22 mouse cellular contexts compared by ENCODE assay signal in genomic region chr9:7785396-7785795, GRCm38 (mm10). TPM values are rescaled to one million over a fixed set of nuclear protein-coding genes. Genes with fewer than 3 reads are reported as not detected.
DNase-seq lines count a peak whose midpoint lies in the region; ATAC-seq and TF ChIP-seq lines count a peak whose summit lies in the region.
"Had no signal": no experiment of that assay in that cellular context is flagged by ENCODE, and none has a peak within 500 bp of the region (broad histone marks: within the 10 kb centered on the region; RNA-seq: fewer than 3 reads in every experiment).

No protein-coding gene starts in this region.

- H3K4me3 ChIP-seq in embryonic facial prominence, embryonic 12.5 days, result no peak overlapping the region
- H3K4me3 ChIP-seq in embryonic facial prominence, embryonic 10.5 days, result no peak overlapping the region
- H3K4me3 ChIP-seq in liver, embryonic 16.5 days (ENCODE audit: low read depth, low read length), result no peak overlapping the region
- H3K4me3 ChIP-seq in testis, adult 2 months (ENCODE audit: control insufficient read depth, low read depth, low read length), result peak overlapping the region; percentile 16; the same call in 1 of the 2 replicates
- H3K4me3 ChIP-seq: heart, embryonic 15.5 days; hindbrain, embryonic 15.5 days; layer of hippocampus, adult 2 months; midbrain, embryonic 13.5 days had no signal

- TF ChIP-seq POLR2A in testis, adult 2 months (IDR thresholded peaks at IDR 0.05; ENCODE audit: control insufficient read depth, low read depth, low read length), result no peak

- no peaks in the 10 kb centered on the region for H3K36me3 ChIP-seq in embryonic facial prominence, embryonic 12.5 days
- H3K36me3 ChIP-seq in embryonic facial prominence, embryonic 10.5 days (replicated peaks), result peaks cover 63% of the 10 kb centered on the region
- H3K36me3 ChIP-seq in liver, embryonic 16.5 days (ENCODE audit: control insufficient read depth, insufficient read depth), result no peaks in the 10 kb centered on the region
- no peaks in the 10 kb centered on the region for H3K36me3 ChIP-seq in testis, adult 2 months (ENCODE audit: control insufficient read depth, insufficient read depth, low read length)
- H3K36me3 ChIP-seq: hindbrain, embryonic 15.5 days had no signal

- H3K9ac ChIP-seq in embryonic facial prominence, embryonic 12.5 days, result no peak overlapping the region
- H3K9ac ChIP-seq in liver, embryonic 16.5 days (ENCODE audit: low read depth, low read length), result no peak overlapping the region
- H3K9ac ChIP-seq: forebrain, postnatal 0 days; heart, embryonic 15.5 days; hindbrain, embryonic 15.5 days; lung, embryonic 14.5 days; midbrain, embryonic 13.5 days had no signal

- no peak for TF ChIP-seq CTCF in testis, adult 2 months (IDR thresholded peaks at IDR 0.05; ENCODE audit: control insufficient read depth, insufficient read depth, insufficient replicate concordance, low read depth, low read length)

- no peak for ATAC-seq in embryonic facial prominence, embryonic 12.5 days (ENCODE audit: insufficient number of reproducible peaks, insufficient read depth, low FRiP score, low TSS enrichment)
- ATAC-seq in liver, embryonic 16.5 days (ENCODE audit: low read depth), result no peak

- H3K4me1 ChIP-seq in embryonic facial prominence, embryonic 12.5 days, result peaks cover 14% of the 10 kb centered on the region
- peaks cover 35% of the 10 kb centered on the region for H3K4me1 ChIP-seq in embryonic facial prominence, embryonic 10.5 days
- H3K4me1 ChIP-seq in liver, embryonic 16.5 days (ENCODE audit: control insufficient read depth, low read depth, low read length), result peaks cover 28% of the 10 kb centered on the region
- H3K4me1 ChIP-seq in testis, adult 2 months (ENCODE audit: control insufficient read depth, insufficient read depth, low read length), result no peaks in the 10 kb centered on the region; the same call in 1 of the 2 replicates
- H3K4me1 ChIP-seq: hindbrain, embryonic 15.5 days had no signal

- WGBS in embryonic facial prominence, embryonic 12.5 days, result 78% methylated on average over 3 of the region's 3 CpGs
- 90% methylated on average over 3 of the region's 3 CpGs for WGBS in embryonic facial prominence, embryonic 10.5 days
- WGBS in liver, embryonic 16.5 days (ENCODE audit: insufficient replicate concordance), result 89% methylated on average over 3 of the region's 3 CpGs

- no peak overlapping the region for H3K4me2 ChIP-seq in embryonic facial prominence, embryonic 12.5 days (replicated peaks)
- H3K4me2 ChIP-seq in liver, embryonic 16.5 days (ENCODE audit: low read depth, low read length), result no peak overlapping the region
- H3K4me2 ChIP-seq: heart, embryonic 15.5 days; hindbrain, embryonic 15.5 days; lung, embryonic 14.5 days; midbrain, embryonic 13.5 days had no signal

- H3K27me3 ChIP-seq in embryonic facial prominence, embryonic 12.5 days, result no peaks in the 10 kb centered on the region
- H3K27me3 ChIP-seq in embryonic facial prominence, embryonic 10.5 days (replicated peaks; ENCODE audit: low read depth, poor library complexity, severe bottlenecking), result no peaks in the 10 kb centered on the region
- H3K27me3 ChIP-seq in liver, embryonic 16.5 days (ENCODE audit: control insufficient read depth, insufficient read depth, low read depth, low read length), result no peaks in the 10 kb centered on the region
- no peaks in the 10 kb centered on the region for H3K27me3 ChIP-seq in testis, adult 2 months (ENCODE audit: control insufficient read depth, insufficient read depth, low read length)
- H3K27me3 ChIP-seq: heart, embryonic 15.5 days; hindbrain, embryonic 15.5 days; midbrain, embryonic 13.5 days had no signal

- no peaks in the 10 kb centered on the region for H3K9me3 ChIP-seq in embryonic facial prominence, embryonic 12.5 days
- H3K9me3 ChIP-seq in embryonic facial prominence, embryonic 10.5 days, result no peaks in the 10 kb centered on the region
- H3K9me3 ChIP-seq in liver, embryonic 16.5 days (replicated peaks; ENCODE audit: control insufficient read depth, low read length), result no peaks in the 10 kb centered on the region
- H3K9me3 ChIP-seq: heart, embryonic 15.5 days; hindbrain, embryonic 15.5 days; midbrain, embryonic 13.5 days had no signal

- no peak for DNase-seq in embryonic facial prominence, embryonic 10.5 days (ENCODE audit: low spot score)
- no peak for DNase-seq in liver
- DNase-seq in testis, postnatal 10 days (ENCODE audit: low spot score), result no peak
- DNase-seq in right cerebral cortex, postnatal 4 days, result no peak
- no peak for DNase-seq in kidney, postnatal 4 days
- DNase-seq: adrenal gland, postnatal 10 days; cerebellum, adult 8-10 months; forebrain, postnatal 0 days; gastrocnemius, postnatal 25 days; kidney, adult 2 months; kidney, postnatal 14 days; layer of hippocampus, postnatal 36 days; lung, embryonic 14.5 days; spleen, adult 18-20 months; thymus, adult 18-20 months had no signal

- H3K27ac ChIP-seq in embryonic facial prominence, embryonic 12.5 days, result peak overlapping the region; percentile 14
- H3K27ac ChIP-seq in embryonic facial prominence, embryonic 10.5 days (replicated peaks), result no peak overlapping the region
- H3K27ac ChIP-seq in liver, embryonic 16.5 days (ENCODE audit: low read length), result peak overlapping the region; percentile 42; the same call in 1 of the 2 replicates
- H3K27ac ChIP-seq in testis, adult 2 months (ENCODE audit: control insufficient read depth, insufficient read depth, low read depth, low read length), result no peak overlapping the region

RNA-seq across cellular contexts. Expression of gene Tmem123, which starts 21.6 kb away (rescaled TPM):
- polyA plus RNA-seq in embryonic facial prominence, embryonic 12.5 days (2016; fragmentation: Nextera tagmentation; extraction: Ambion mirVana), result 67.1 and 79.7 TPM in 2 replicates
- 100 and 110 TPM in 2 replicates for polyA plus RNA-seq in embryonic facial prominence, embryonic 10.5 days (2016; fragmentation: Nextera tagmentation; extraction: Ambion mirVana)
- 28.6 and 30.5 TPM in 2 replicates for polyA plus RNA-seq in liver, embryonic 16.5 days (2015; fragmentation: Nextera tagmentation; extraction: Ambion mirVana)
- polyA plus RNA-seq in testis, adult 2 months (2012; rRNA removed), result 31.8 and 32.8 TPM in 2 replicates

RNA-seq across cellular contexts. Expression of gene Birc2, which starts 51.5 kb away (rescaled TPM):
- polyA plus RNA-seq in embryonic facial prominence, embryonic 12.5 days (2016; fragmentation: Nextera tagmentation; extraction: Ambion mirVana), result 43.2 and 47.1 TPM in 2 replicates
- 30.3 and 35.9 TPM in 2 replicates for polyA plus RNA-seq in embryonic facial prominence, embryonic 10.5 days (2016; fragmentation: Nextera tagmentation; extraction: Ambion mirVana)
- polyA plus RNA-seq in liver, embryonic 16.5 days (2015; fragmentation: Nextera tagmentation; extraction: Ambion mirVana), result 14.2 and 14.4 TPM in 2 replicates
- polyA plus RNA-seq in testis, adult 2 months (2012; rRNA removed), result 28.4 and 33.6 TPM in 2 replicates

Comparison
In these comparisons a context has a peak if more than half of its experiments do, and no peak if none do; other contexts are left out.
1. H3K27ac ChIP-seq: peak in embryonic facial prominence, embryonic 12.5 days (single experiment) and liver, embryonic 16.5 days (single experiment); none in embryonic facial prominence, embryonic 10.5 days (single experiment) and testis, adult 2 months (single experiment).